Mouse (Mus musculus): Measurements from ENCODE around the gene Tnfsf8.

Tnfsf8 gene

GRCm38 (mm10) chr4:63842278-63842677 lies 18.9 kb downstream of the Tnfsf8 start:
- no peak for DNase-seq (ENCODE audit: low spot score)

GRCm38 (mm10) chr4:63840457-63840856 lies 20.7 kb downstream of the Tnfsf8 start:
- peak; percentile 37 for DNase-seq (ENCODE audit: low spot score)

GRCm38 (mm10) chr4:63823136-63823535 lies 38.0 kb downstream of the Tnfsf8 start:
- no peak for DNase-seq (ENCODE audit: low spot score)

- no peak for DNase-seq (ENCODE audit: low spot score)
Observed at GRCm38 (mm10) chr4:63817505-63817904, 43.6 kb downstream of the Tnfsf8 start.

- DNase-seq (ENCODE audit: low spot score), result no peak
Observed at GRCm38 (mm10) chr4:63815668-63816067, 45.5 kb downstream of the Tnfsf8 start.

GRCm38 (mm10) chr4:63798083-63798482 lies 63.1 kb downstream of the Tnfsf8 start:
- no peak for DNase-seq (ENCODE audit: low spot score)

GRCm38 (mm10) chr4:63796527-63796926 lies 64.6 kb downstream of the Tnfsf8 start:
- no peak for DNase-seq (ENCODE audit: low spot score)

GRCm38 (mm10) chr4:63792328-63792727 lies 68.8 kb downstream of the Tnfsf8 start:
- no peak for DNase-seq (ENCODE audit: low spot score)

GRCm38 (mm10) chr4:63785466-63785865 lies 75.7 kb downstream of the Tnfsf8 start:
- DNase-seq (ENCODE audit: low spot score), result no peak

- no peak for DNase-seq (ENCODE audit: low spot score)
Observed at GRCm38 (mm10) chr4:63783826-63784225, 77.3 kb downstream of the Tnfsf8 start.

- DNase-seq (ENCODE audit: low spot score), result no peak
Observed at GRCm38 (mm10) chr4:63782970-63783613, 78.1 kb downstream of the Tnfsf8 start.

Measured in layer of hippocampus, adult 11-12 months (tissue).